Mouse (Mus musculus) left cerebral cortex, postnatal 4 days (tissue): ENCODE measurements around the gene Blnk. TPM values are rescaled to one million over a fixed set of nuclear protein-coding genes. Genes with fewer than 3 reads are reported as not detected.

ENCODE experiments used
- microRNA-seq: library from miRNA; unstranded; fragments of <30 nt; microRNA quantifications from one replicate; pipeline ENCODE4 v1.2.0, GENCODE M21; 2022
- total RNA-seq, 2 experiments: library from RNA; stranded (reverse); gene quantifications; 2 replicates each; pipeline ENCODE4 v1.2.3; 2021

Gene Blnk
- total RNA-seq, 2 experiments from 2014 or later: 0.74 to 0.79 TPM

Small RNAs within 50 kb of the gene (microRNA-seq; reads per million reads assigned to microRNA genes)
- not detected for gene Mir8092

Other genes starting within 250 kb of the Blnk start
- 1 to 10 TPM; 1.2 to 1.4 TPM for gene Cc2d2b, start 245.8 kb downstream of the Blnk start, total RNA-seq
- 10 to 100 TPM; 14.0 to 14.7 TPM for gene Ccnj, start 163.3 kb downstream of the Blnk start, total RNA-seq
- gene Zfp518a, start 99.8 kb downstream of the Blnk start, total RNA-seq: 1 to 10 TPM; 9.0 to 9.5 TPM
- gene Dntt, start 34.7 kb upstream of the Blnk start, total RNA-seq: under 1 TPM in 1 of 2 experiments, not detected in 1; 0.32 TPM
- not detected for gene Opalin, start 82.6 kb upstream of the Blnk start, total RNA-seq
- gene Tll2, start 212.3 kb upstream of the Blnk start, total RNA-seq: 1 to 10 TPM in 1 of 2 experiments, under 1 TPM in 1; 0.64 to 1.6 TPM